Mouse (Mus musculus) megakaryocyte-erythroid progenitor cell, adult 5-6 weeks (primary cell): ENCODE results near the gene Glra2. TPM values are rescaled to one million over a fixed set of nuclear protein-coding genes. Genes with fewer than 3 reads are reported as not detected.
"Not testable (repeated sequence)": the region's sequence is repeated elsewhere in the genome, so short reads cannot be mapped to it uniquely, and the experiment has no call there.

ENCODE experiments used
- ATAC-seq: replicated peaks from 2 replicates; pipeline ENCODE4 v1.8.0; 2016; ENCODE audit warnings: mild to moderate bottlenecking, inconsistent platforms; ENCODE audit not compliant: severe bottlenecking, poor library complexity, low FRiP score, low TSS enrichment
- total RNA-seq, 2 experiments: library from RNA; stranded (forward) in 1 of 2; stranded (reverse) in 1 of 2; fragments of 200-1000, 215-1000 nt in 1 of 2; fragments of >200 nt in 1 of 2; fragmentation: Nextera tagmentation in 1 of 2; gene quantifications; 2 replicates each; pipeline ENCODE4 v1.2.3; 2014 to 2017

Gene Glra2
- total RNA-seq (2014; fragmentation: Nextera tagmentation) (not detected in 2 replicates), total RNA-seq (2017) (not detected in 2 replicates)

DNA sequence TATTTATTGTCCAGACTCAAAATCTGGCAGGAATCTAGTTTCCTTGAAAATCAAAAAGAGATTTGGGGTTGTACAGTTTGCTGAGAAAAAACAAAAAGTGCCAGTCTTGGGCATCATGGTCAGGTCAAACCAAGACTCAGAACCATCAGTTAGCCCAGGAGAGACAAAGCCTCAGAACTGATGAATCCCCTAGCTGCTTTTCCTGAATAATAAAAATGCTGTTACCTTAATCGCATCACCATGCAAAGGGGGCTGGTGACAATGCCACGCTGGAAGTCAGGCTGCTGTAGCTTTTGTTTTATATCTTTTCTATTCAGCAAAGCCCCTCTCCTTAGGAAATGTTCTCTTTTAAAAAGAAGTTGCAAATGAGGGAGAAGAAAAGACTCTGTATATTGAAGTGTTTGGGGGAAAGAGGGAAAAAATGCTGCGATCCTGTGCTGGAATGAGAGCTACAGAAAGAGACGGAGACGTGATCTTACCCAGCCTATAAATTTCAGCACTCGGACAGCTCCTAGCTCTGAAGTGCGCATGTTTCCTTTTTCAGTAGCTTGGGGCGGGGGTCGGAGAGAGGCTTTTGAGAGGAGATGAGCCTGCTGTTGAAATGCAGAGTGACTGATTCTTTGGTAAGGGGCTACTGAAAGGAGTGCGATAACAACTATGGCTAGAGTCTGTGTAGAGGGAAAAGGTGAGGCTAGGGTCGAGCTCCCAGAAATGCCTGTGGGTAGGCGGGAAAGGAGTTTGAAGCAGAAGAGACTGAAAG, at the start of gene Glra2:
Gene Glra2, minus strand, starts transcription at position 455 of the 760 bp plus-strand sequence.
- ATAC-seq: no peak

DNA sequence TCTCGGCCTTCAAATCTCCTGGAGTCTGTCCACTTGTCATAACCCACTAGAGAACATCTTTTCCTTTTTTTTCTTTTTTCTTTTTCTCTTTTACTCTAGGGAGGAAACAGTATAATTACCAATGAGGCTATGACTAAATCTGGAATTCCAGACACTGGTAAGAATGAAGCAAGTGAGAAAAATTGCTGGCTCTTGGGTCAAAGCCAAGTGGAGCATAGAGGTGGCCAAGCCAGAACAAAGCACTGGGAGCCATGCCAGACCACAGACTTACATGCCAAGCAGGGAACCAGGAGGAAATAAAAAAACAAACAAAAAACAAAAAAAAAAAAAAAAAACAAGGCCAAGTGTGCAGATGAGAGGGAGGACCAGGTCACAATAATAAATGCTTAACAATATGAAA, 35.6 kb upstream of the Glra2 start:
- ATAC-seq: no peak

DNA sequence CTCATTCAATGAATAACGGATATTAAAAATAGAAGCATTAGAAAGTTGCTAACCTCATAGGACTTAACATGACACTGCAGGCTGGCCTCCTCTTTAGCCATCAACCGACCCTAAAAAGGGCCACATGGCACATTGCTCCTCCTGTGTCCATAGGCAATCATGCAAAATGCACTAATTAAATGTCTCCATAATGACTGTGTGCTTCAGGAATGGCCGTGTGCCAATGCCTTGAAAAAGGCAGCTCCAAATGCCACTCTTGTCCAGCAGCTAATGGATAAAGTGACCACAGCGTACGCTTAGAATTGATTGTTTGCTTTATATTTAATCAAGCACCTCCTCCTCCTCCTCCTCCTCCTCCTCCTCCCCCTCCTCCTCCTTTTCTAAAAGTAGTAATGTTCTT, 17.4 kb upstream of the Glra2 start:
- no peak for ATAC-seq

DNA sequence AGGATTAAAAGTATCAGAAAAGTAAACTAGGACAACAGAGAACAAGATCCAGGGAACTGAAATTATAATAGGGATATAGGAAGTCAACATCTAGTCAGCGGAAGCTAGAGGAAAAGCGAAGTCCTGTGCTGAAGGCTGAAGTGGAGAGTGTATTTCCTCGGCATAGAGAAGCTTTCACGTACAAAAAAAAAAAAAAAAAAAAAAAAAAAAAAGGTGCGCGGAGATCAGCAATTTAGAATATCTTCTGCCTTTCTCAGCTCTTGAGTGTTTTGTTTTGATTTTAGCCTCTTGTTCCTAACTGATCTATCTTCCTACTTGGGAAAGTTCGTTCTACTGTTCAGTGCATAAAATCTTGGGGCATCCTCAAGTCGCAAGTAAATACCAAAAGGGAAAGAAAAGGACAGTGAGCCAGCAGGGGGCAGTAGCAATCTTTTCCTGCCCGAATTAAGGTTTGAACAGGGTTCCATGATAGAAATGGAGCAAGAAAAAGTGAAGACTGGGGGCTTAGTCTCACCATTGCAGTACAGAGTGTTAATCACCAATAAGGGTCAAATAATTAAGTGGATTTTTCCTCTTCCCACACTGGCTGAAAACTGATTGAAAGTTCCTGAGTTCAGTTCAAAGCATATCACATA, 623 bp upstream of the Glra2 start:
- no peak for ATAC-seq

DNA sequence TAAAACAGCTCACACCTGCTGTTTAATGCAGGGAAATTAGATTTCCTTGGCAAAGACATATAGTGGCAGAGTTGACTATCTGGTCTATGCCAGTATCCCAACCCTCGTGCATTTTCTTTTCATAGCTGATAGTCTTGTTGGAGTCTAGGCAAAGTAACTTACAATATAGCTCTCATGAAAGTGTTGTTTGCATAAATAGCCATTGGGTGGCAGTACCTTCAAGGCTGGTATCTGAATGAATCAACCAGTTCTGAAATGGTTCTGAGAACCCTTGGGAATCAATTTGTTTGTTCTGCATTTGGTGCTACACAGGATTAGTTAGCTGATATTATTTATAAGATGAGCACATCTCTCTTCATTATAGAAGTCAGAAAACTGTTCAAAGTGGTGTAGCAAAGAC, 133.6 kb downstream of the Glra2 start:
- no peak for ATAC-seq

DNA sequence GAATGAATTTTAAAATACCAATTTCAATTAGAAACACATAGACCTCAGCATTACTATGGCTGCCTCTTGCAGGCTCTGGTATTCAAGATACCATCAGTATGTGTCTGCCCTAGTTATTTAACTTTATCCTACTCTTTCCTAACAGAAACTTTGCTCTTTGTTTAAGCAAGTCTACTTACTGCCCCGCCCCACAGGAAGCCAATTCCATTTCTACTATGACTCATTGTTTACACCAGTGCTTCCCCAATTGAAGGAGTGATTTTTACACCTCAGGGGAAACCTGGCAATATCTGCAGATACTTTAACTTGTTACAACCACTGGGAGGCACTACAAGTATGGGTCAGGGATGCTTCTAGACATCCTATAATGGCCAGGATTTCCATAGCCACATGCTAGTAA, 136.0 kb downstream of the Glra2 start:
- no peak for ATAC-seq

DNA sequence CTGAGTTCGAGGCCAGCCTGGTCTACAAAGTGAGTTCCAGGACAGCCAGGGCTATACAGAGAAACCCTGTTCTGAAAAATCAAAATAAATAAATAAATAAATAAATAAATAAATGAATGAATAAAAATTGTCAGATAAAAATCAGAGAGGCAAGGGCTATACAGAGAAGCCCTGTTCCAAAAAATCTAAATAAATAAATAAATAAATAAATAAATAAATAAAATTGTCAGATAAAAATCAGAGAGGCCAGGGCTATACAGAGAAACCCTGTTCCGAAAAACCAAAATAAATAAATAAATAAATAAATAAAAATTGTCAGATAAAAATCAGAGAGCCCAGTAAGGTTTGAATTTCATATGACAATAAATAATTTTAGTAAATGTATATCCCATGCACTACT, 144.2 kb downstream of the Glra2 start:
- not testable (repeated sequence) for ATAC-seq

DNA sequence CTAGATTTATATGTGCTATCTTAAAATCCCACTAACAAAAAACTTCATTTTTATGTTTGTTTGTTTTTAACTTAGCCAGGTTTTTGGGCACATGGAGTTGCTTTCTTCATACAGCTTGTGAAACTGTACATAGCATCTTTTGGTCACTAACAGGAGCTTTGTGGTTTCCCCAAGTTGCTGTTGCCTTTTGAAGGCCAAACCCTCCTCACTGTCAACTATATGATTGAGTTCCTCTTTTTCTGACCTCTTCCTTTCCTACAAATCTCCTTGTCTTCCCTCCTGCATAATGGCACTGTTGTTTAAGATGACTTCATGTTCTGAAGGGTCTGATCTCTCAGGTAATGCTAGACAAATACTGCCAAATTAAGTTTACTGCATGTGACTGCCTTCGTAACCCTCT, 170.6 kb downstream of the Glra2 start:
- ATAC-seq: no peak

DNA sequence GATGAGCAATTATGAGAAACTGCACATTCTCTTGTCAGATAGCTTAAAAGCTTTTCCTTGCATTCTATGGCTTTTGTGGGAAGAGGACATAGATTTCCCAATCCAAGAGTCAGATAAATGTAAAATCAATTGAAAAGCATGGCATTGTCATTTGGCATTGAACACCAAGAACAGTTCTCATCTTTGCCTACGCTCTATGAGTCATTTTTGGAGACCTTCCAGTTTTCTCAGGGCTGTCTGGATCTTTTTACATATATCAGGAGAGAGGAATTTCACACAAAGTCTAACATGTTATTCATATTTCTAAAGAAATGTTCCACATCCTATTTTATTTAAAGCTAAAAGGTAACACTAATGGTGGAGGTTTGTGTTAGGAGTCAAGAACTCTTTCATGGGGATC, 223.0 kb downstream of the Glra2 start:
- no peak for ATAC-seq
